Mouse (Mus musculus) cerebellum, adult (tissue): ENCODE results near the gene Cntn6.

ENCODE experiments used
- ATAC-seq: cut with Nextera tagmentation; 2 replicates; pipeline ENCODE4 v1.9.2; 2017; ENCODE audit warnings: mild to moderate bottlenecking, moderate library complexity, mixed read lengths; ENCODE audit not compliant: insufficient number of reproducible peaks, low FRiP score, low TSS enrichment

Gene Cntn6

DNA sequence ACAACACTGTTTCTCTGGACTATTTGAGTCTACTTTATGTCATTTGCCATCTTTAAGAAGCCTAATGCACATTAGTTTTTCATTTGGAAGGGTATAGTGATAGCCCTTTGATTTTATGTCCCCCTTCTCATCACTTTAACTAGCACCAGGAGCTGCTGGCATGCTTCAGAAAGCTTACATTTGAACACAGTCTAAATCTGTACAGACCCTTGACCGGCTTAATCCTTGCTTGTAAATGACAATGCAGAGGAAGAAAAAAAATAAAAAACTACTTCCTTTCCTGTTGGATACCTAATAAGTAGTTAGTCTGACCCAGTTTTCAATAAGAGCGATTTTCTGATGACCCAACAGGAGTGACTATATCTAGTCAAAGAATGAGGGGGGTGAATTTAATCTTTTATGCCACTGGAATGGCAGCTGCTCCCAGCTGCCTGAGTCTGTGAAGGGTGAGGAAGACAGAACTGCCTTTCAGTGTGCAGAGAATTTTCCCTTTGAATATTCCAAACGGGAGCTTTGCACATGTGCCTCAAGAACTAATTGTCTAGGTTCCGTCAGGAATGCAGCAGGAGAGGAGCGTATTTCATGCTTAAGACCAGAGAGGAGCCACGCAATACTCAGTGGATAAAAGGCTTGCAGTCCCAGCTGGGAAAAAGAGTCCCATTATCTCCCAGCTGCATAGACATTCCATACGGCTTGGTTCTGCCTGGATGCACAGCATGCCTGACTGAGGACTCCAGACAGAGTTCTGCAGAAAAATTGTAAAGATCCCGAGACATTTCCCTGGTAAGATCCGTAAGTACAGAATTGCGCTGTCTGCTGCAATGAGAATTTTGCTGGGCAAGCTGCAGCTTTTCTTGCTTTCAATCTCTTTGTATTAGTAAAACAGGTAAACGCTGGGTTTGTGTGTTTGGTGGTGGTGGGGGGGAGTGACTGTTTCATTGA is at the start of gene Cntn6:
TSS of gene Cntn6 (plus strand) at position 301 of the 942 bp plus-strand sequence.
- ATAC-seq = peak; percentile 81

DNA sequence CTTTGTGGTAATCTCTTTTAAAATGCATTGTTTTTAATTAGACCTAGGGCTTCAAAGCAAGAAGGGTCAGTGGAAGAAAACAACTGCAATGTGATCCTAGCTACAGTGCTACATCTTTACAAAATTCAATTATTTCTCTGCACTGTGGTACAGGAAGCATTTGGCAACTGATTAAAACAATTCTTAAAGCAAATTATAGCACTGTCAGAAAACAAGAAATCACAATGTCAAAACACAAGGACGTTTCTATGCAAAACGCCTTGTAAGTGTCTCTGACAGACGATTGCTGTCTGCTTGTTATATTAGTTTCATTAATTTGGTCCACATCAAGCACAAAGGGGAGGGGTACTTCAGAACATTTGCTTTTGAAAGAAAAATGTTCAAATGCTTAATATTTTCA is 48.9 kb upstream of the Cntn6 start:
- ATAC-seq = no peak

DNA sequence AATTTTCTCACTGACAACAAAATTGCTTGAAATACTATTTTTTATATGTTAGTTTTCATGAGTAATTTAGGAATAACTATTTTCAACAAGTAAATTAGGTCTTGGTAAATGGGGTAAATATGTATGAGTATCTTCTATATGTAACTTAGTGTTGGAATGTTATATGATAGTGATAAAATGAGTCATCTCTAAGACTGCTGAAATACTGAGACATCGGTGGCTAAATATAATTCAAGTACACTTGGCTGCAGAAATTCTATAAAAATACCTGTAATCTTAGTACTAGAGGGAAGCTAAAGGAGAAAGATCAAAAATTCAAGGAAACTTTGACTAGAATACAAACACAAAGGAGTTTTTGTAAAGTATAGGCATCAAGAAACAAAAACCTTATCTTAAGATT is 21.9 kb upstream of the Cntn6 start:
- ATAC-seq = no peak

DNA sequence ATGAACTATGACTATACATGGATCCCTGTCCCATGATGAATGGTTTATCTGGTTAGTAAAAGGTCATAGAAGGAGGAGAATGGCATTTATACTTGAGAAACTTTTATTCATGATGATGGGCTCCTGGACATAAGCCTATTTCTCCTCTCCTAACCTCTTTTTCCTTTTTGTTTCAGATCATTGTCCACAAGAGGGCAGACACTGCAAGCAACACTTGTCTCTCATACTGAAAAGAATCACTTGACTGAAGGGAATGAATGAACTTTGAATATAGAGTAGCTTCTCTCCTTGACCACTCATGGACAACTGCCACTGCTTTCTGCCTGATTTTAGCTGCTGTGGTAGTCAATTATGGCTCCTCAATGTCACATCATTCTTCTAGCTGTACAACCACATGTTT is 13.3 kb upstream of the Cntn6 start:
- peak; percentile 74 for ATAC-seq

DNA sequence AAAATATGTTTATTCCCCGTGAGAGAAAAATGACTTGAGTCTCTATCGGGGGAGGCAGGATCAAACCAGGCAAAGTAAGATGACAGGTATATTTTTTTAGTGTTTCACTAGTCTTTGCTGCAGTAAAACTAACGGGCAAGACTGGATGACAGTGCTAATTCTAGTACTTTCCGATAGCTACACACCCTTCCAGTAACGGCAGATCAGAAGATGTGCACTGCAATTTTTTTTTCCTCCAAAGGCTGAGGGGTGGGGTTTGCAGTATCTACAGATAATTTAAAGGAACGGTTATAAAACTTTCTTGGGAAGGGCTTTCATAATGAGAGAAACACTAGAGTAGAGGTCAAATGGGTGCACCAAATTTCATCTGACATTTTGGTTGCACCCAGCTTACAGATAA is 869 bp downstream of the Cntn6 start:
- peak; percentile 56; the same call in 1 of the 2 replicates for ATAC-seq

DNA sequence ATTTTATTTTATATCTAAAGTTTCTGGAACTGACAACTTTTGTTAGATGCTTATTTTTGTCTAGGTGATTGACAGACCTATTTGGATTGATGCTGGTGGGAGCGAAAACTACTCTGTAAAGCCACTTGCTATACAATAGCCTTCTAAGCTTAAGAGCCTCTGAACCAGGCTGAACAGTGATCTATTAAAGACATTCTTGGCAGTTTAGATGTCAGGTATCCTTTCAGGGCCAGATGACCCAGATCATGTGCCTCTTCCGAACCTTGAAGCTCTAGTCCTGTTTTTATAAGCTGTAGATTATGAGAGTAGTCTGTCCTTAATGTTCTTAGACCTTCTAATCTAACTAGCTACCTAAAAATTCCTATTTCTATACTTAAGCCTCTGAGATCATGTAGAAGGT is 3.2 kb downstream of the Cntn6 start:
- ATAC-seq = 0 out of 2 replicates have a peak, but pooled peaks have one; percentile 59

DNA sequence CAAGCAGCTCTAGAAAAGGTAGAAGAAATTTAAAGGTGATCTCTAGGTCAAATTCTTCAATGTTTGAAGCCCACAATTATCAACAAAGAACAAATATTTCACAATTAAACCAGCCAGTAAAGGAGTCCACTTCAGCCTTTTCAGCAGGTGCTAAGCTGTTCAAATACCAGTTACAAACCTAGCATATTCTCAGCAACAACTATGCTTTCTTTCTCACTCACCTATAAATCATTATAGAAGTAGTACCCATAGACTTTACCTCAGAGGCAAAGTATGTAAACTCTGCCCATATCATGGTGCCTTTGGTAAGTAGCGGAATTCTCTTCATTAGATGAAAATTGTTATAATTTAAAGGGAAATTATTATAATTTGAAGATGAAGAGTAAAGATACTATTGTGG is 71.4 kb downstream of the Cntn6 start:
- no peak for ATAC-seq

DNA sequence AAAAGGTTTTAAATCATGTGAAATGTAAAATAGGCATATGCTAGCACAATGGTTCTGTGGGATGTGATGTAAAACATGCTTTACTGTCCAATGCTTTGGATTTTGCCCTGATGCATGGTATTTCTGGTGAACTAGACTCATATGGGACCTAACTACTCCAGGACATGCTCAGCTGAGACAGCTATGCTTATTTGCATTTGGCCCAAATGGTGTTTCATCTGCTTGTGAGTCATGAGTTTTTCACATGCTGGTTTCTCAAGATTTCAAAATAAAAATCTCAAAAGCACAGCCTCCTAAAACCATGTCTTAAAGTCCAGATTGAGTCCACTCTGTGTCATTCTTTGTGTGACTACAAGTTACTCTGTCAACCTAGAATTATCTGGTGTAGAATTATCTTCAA is 77.0 kb downstream of the Cntn6 start:
- ATAC-seq = no peak

DNA sequence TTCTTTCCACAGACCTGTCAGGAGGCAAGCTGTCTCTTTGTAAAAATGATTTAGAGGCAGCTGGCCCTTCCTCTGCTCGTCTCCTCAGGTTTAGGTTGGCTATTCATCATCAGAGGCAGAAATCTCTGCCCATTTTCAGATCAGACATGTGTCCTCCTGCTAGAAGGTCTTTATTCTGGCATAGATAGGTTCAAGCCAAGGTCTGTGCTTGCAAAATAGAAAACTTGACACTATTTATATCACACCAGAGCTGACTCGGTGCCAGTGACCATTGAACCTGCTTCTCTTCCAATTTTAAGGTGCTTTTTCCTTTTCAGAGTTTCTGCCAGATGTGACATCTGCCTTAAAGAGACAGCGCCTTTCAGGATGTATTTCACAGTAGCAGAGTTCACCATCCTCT is 95.4 kb downstream of the Cntn6 start:
- peak; percentile 87 for ATAC-seq

DNA sequence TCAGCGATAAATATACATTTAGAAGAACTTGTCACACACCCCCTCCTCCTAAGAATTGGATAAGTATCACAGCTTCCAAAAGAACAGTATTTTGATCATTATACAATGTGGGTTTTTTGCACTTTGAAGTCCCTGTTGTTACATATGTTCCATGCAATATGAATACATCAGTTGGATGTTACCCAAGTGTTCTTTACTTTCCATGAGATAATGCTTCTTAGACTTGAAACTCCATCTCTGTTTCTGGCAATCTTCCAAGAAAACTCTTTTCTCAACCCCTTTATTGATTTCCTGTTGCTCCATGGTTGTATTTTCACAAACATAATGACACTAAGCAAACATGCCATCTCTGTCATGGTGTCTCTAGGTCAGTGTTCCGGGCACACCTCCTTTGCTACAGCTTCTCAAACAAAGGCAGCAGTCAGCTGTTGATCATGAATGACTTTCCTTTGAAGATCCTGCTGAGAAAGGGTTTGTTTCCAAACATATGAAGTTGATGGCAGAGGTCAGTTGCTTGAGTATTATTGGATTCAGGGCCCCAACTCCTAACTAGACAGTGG is 108.3 kb downstream of the Cntn6 start:
- no peak for ATAC-seq

DNA sequence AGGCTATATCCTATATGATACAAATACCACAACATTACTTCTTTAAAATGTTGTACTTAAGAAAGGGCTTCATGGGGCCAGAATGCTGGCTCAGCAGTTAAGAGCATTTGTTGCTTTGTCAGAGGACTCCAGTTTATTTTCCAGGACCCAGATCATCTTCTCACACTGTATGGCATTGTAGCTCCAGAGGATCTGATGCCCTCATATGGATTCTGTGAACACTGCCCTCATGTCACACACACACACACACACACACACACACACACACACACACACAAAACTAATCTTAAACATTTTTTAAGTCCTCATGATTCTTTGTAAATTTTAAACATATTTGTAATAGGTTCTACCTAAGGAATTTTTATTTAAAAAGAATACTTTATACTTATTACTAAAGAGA is 110.3 kb downstream of the Cntn6 start:
- ATAC-seq = no peak

DNA sequence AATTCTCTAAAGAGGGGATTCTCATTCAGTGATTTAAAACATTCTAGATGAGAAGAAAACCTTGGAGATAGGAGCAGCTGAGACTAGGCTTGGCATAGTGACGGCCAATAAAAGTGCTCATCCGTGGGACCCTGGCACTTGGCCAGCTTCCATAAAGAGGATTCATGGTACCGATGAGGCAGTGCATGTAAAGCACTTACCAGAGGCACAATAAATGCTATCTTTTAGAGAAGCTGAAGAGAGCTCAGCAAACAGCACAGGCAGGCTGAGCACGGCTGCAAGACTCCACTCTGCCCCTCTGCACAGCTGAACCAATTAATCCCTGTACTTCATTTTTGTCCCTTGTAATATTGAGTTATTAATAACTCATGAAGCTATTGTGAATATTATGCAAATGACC is 110.8 kb downstream of the Cntn6 start:
- no peak for ATAC-seq

DNA sequence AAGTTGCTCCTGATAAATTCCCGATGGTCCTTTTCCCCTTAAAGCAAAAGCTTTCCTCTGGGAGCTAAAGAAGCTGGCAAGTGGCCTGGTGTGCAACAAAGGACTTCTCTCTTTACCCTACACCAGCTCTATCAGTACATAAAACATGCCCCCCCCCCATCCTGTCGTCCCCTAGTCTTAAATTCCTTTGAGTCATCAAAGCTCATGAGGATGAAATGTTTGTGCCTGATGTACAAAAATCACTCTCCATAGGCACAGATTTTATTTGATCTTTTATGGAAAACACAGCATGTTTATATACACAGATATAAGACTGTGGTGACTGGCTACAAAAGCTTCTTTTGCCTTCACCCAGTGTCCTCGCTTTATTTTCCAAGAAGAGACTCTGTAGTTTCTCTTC is 112.6 kb downstream of the Cntn6 start:
- no peak for ATAC-seq

DNA sequence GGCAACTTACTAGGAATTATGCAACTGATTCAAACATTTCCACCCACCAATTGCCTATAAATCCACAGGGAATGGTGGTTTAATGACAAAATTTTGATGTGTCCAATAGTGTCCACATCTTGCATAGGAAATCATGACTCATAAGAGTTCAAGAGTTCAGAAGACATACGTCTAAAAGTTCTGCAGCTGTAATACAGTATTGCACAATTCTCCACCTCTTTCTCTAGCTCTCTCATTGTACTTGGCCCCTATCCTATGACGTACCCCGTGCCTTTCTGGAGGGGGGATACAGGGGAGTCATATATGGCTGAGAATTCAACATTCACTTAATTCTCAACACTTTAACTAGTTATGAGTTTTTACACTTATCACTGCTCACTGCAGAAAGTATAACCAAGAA is 160.9 kb downstream of the Cntn6 start:
- ATAC-seq = no peak

DNA sequence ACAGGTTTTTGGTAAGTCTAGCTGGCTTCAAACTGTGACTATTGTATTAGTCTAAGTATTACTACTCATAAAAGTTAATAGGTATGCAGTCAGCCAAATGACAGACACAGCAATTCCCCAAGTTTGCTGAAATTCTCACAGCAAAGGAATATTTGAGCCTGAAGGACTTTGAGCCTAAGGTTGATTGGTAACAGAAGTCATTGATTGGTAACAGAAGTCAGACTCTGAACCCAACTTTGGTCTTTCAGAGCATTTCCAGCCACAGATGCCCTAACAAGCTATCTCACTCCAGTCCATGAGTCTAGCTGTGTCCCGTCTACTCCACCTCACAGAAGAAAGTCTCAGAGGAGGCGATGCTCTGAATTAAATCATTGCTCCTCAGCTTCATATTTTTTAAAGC is 176.1 kb downstream of the Cntn6 start:
- no peak for ATAC-seq

DNA sequence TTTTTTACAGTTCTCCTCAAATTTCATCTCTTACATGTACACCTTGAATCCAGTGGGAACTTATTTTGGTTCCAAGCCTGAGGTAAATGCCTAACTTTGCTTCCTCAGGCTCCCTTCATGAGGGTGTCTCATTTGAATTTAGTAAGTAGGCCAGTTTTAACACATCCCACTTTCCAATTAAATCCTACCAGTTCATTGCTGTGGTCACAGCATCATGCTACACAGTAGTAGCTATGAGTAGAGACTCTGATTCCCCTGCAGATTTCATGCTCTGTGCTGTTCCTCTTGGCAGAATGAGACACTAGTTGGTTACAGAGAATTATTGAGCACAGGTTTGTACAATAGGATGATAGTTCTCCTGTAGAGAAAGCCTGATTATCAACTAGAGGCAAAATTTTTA is 181.7 kb downstream of the Cntn6 start:
- no peak for ATAC-seq

DNA sequence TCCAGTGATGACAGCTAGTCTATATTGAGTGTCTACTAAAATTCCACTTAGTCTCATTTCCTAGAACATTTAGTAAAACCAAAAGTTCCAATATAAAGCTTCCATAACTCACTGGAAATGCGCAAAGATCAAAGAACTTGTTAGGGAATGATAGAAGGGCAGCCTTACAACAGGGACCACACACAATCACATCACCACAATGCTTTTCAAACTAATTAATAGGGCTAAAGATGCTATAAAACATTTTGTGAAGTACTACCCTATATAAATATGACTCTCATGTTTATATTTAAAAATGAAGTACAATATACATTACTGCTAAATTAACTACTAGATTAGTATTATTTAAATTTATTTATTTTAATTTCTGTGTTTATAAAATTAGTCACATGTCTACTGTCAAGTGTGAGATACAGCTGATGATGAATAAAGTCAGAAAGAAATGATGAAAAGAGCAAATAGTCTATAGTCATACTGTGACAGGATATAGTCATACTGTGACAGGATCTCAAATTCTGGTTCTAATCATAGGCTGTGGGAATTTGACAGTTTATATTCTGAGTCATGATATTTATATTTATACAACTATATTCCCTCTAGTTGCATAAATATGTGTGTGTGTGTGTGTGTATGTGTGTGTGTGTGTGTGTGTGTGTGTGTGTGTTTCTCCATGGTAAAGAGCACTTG is 187.4 kb downstream of the Cntn6 start:
- no peak for ATAC-seq

DNA sequence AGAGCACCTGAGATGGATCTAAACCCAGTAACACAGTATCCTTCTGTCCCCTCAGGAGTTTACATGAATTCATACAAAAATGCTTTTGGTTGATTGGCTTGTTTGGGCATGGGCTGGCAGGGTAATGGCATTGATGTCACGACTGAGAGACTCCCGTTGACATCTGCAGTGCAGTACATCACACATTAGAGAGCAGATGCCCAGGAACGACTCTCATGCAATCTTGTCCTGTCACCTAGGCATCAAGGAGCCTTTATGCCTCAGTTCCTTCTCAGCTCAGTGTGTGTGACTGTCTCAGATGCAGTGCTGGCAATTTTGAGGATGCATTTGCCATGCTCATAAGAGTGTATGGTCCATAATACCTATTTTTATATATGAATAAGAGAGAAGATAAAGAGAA is 195.4 kb downstream of the Cntn6 start:
- ATAC-seq = peak; percentile 32; the same call in 1 of the 2 replicates

DNA sequence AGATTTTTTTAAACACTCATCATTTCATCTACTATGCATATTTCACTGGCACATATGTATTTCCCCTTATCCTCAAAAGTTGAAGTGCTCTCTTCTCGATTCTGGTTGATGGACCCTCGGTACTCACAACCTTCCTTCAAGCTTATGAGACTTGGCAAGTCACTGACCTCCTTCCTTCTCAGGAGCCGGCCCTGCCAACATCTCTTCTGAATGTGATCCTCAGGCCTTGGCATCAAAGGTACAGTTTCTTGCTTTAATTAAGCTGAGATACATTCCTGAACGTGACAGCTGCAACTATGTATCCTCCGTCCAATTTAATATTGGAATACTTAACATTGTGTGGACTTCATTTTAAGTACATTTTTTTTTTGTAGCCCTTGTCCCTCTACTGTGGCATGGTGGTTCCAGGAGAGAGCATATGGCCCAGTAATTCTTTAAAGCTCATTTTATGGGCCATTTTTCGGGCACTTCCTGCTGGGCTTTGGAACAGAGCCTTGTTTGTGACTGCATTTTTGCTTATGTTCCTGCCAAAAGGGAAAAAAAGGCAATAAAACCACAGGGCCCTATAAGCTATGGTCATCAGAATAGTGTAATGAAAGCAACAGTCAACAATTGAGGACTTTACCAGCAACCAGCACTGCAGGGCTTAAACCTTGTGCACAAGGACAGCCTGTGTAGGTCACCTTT is 196.0 kb downstream of the Cntn6 start:
- ATAC-seq = peak; percentile 98

DNA sequence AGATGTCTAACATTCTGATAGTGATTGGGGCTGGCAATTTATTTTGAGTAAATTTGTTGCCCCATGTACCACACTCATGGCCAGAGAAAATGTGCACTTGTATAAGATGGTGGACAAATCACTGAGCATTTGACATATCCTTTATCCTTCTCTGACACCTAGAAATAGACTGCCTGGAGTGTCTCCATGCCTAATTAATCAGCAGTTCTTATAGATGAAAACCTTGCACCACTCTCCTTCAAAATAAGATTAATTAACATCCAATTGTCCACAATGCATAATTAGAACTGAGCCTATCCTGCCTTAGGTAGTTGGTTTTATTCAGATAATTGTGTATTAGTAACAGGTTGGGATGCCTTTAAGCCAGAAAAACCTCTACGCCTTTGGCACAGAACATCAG is 236.0 kb downstream of the Cntn6 start:
- ATAC-seq = no peak

DNA sequence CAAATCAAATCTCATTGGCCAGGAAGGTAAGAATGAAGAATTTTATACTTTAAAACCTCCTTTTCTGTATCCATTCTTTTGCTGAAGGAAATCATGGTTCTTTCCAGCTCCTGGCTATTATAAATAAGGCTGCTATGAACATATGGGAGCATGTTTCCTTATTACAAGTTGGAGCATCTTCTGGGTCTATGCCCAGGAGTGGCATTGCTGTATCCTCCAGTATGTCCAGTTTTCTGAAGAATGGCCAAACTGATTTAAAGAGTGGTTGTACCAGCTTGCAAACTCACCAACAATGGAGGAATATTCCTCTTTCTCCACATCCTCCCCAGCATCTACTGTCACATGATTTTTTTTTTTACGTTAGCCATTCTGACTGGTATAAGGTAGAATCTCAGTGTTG is 241.7 kb downstream of the Cntn6 start:
- ATAC-seq = no peak
